Mouse (Mus musculus) small intestine, adult 2 months (tissue): ENCODE results near the gene Ceacam1.

Experiments
- CTCF ChIP-seq: fragments of 200-500 bp; IDR thresholded peaks from 2 replicates; pipeline ENCODE4 v1.5.1; 2012; ENCODE audit warnings: low read depth, mild to moderate bottlenecking, control low read depth, inconsistent platforms, low read length, moderate library complexity, mixed read lengths; ENCODE audit not compliant: insufficient replicate concordance, insufficient read length; ENCODE audit errors: extremely low read depth
- POLR2A ChIP-seq: fragments of 200-500 bp; IDR thresholded peaks from 2 replicates; pipeline ENCODE4 v1.6.1; 2012; ENCODE audit warnings: low read depth, mild to moderate bottlenecking, control low read depth, inconsistent platforms, low read length, moderate library complexity

DNA sequence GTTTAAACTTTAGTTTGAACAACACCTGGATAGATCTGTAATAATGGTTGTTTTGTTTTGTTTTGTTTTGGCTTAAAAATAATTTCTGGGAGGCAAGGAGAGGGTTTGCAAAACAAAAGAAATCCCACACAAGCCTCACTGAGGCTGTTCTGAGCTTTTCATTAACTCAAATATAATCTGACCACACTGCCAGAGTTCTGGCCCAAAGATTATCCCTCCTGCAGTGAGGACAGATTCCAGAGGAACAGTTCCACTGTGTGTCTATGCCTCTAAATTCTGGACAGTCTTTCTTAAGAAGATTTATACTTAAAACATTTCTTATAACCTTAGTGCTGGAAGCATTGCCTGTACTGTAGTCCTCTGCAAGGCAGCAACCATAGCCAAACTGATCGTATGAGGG, 17.2 kb upstream of the Ceacam1 start:
- TF ChIP-seq POLR2A (no peak), CTCF (no peak)
